Mouse (Mus musculus): ENCODE measurements around the gene Gm49776.
"Not testable (repeated sequence)": the region's sequence is repeated elsewhere in the genome, so short reads cannot be mapped to it uniquely, and the experiment has no call there.

Gene Gm49776

GRCm38 (mm10) chr16:18202061-18202460 lies 56.1 kb downstream of the Gm49776 start:
- no peak for DNase-seq (ENCODE audit: low spot score in 2 of 2)

GRCm38 (mm10) chr16:18201620-18202019 lies 56.5 kb downstream of the Gm49776 start:
- DNase-seq (ENCODE audit: low spot score in 2 of 2), result no peak

- DNase-seq (ENCODE audit: low spot score in 2 of 2), result no peak
Measured at GRCm38 (mm10) chr16:18200062-18200461, 58.1 kb downstream of the Gm49776 start.

GRCm38 (mm10) chr16:18198365-18199098 lies 59.6 kb downstream of the Gm49776 start:
- DNase-seq (ENCODE audit: low spot score in 2 of 2), result no peak

- no peak for DNase-seq (ENCODE audit: low spot score in 2 of 2)
Measured at GRCm38 (mm10) chr16:18197881-18198280, 60.2 kb downstream of the Gm49776 start.

- DNase-seq (ENCODE audit: low spot score in 2 of 2), result not testable (repeated sequence)
Measured at GRCm38 (mm10) chr16:18195561-18195960, 62.6 kb downstream of the Gm49776 start.
